Mouse (Mus musculus): Measurements from ENCODE around the gene Diras2.

DNA sequence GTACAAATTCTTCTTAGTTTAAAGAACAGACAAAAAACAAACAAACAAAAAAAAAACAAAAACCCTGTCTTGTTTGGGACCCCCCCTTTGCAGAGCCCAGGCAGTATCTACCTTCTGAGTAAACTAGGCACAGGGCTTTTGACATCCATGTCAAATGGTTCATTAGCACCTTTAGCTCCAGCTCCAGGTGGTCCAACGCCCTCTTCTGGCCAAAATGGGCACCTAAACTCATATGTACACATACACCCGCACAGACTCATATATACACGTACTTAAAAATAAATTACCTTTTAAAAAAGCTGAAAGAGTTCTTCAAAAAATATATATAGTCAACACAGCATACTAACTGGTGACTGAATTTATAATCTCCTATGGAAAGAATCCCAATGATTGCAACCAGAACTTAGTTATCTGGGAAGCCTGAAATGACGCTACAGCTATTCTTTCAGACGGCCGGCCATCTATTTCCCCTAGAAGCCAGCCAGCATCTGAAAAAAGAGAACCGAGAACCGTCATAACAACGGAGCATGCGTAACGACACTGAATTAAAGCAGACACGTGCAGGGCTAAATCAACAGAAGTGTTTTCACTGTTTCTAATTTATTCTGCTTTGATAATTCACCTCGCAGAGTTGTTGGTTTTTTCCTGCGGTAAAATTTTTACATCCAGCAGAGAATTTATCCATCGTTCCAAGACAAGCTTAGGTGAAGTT, 73.7 kb downstream of the Diras2 start:
- TF ChIP-seq POLR2A (IDR thresholded peaks at IDR 0.05; ENCODE audit: borderline replicate concordance, low read depth, low read length) (no peak), CTCF (IDR thresholded peaks at IDR 0.05; ENCODE audit: low read depth, low read length) (no peak)
